Mouse (Mus musculus): ENCODE data around the gene Cbx2. TPM values are rescaled to one million over a fixed set of nuclear protein-coding genes. Genes with fewer than 3 reads are reported as not detected.

The Cbx2 gene
- polyA plus RNA-seq, 1 experiment from 2014 or later: 16.5 TPM

GRCm38 (mm10) chr11:119007461-119008456, 15.0 kb upstream of the Cbx2 start:
- 19% methylated on average over 21 of the region's 21 CpGs for WGBS
- Histone ChIP-seq H3K27me3 (ENCODE audit: control insufficient read depth, insufficient read depth, low read length) (no peaks in the 10 kb centered on the region), H3K4me1 (ENCODE audit: control insufficient read depth, insufficient read depth, low read length) (no peaks in the 10 kb centered on the region), H3K9me3 (replicated peaks; ENCODE audit: control insufficient read depth, low read length) (no peaks in the 10 kb centered on the region), H3K27ac (ENCODE audit: low read length) (no peak overlapping the region), H3K9ac (ENCODE audit: low read length) (peak overlapping the region; percentile 50), H3K36me3 (ENCODE audit: control insufficient read depth, insufficient read depth, low read length) (no peaks in the 10 kb centered on the region), H3K4me2 (ENCODE audit: low read depth, low read length) (peak overlapping the region; percentile 46), H3K4me3 (replicated peaks; ENCODE audit: low read length) (peak overlapping the region; percentile 37)
- peak; percentile 90; the same call in 1 of the 2 replicates for ATAC-seq (ENCODE audit: insufficient read depth, low FRiP score)

DNA sequence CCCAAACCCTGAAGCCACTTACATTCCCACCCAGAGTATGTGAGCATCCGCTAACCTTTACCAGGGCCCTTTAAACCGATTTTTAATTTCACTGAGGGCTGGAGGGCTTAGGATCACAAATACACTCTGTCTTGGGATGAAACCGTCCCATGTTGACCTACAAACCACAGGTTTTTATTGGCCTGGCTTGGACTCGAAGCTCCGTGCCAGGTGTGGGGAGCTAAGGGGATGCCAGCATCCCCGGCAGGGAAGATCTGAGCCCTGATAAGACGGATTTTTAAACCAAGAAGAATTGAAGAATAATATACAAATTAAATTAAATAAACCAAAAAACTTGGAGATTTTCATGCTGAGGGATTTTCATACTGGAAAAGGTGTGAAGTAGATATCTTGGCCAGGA, 8.3 kb upstream of the Cbx2 start:
- 74% methylated on average over 7 of the region's 7 CpGs for WGBS
- no peaks in the 10 kb centered on the region for H3K9me3 ChIP-seq (replicated peaks; ENCODE audit: control insufficient read depth, low read length)
- H3K36me3 ChIP-seq (ENCODE audit: control insufficient read depth, insufficient read depth, low read length): no peaks in the 10 kb centered on the region
- H3K4me1 ChIP-seq (ENCODE audit: control insufficient read depth, insufficient read depth, low read length): no peaks in the 10 kb centered on the region
- no peaks in the 10 kb centered on the region for H3K27me3 ChIP-seq (ENCODE audit: control insufficient read depth, insufficient read depth, low read length)
- no peak overlapping the region for H3K9ac ChIP-seq (ENCODE audit: low read length)
- no peak overlapping the region for H3K4me3 ChIP-seq (replicated peaks; ENCODE audit: low read length)
- no peak for ATAC-seq (ENCODE audit: insufficient read depth, low FRiP score)
- H3K4me2 ChIP-seq (ENCODE audit: low read depth, low read length): no peak overlapping the region
- H3K27ac ChIP-seq (ENCODE audit: low read length): no peak overlapping the region

GRCm38 (mm10) chr11:119017506-119017905, 5.3 kb upstream of the Cbx2 start:
- Histone ChIP-seq H3K4me3 (replicated peaks; ENCODE audit: low read length) (no peak overlapping the region), H3K4me1 (ENCODE audit: control insufficient read depth, insufficient read depth, low read length) (peaks cover 9% of the 10 kb centered on the region; the same call in 1 of the 2 replicates), H3K27ac (ENCODE audit: low read length) (no peak overlapping the region), H3K4me2 (ENCODE audit: low read depth, low read length) (no peak overlapping the region), H3K27me3 (ENCODE audit: control insufficient read depth, insufficient read depth, low read length) (peaks cover 9% of the 10 kb centered on the region; the same call in 1 of the 2 replicates), H3K9ac (ENCODE audit: low read length) (no peak overlapping the region), H3K36me3 (ENCODE audit: control insufficient read depth, insufficient read depth, low read length) (no peaks in the 10 kb centered on the region), H3K9me3 (replicated peaks; ENCODE audit: control insufficient read depth, low read length) (no peaks in the 10 kb centered on the region)
- WGBS: 71% methylated on average over 7 of the region's 7 CpGs
- no peak for ATAC-seq (ENCODE audit: insufficient read depth, low FRiP score)

DNA sequence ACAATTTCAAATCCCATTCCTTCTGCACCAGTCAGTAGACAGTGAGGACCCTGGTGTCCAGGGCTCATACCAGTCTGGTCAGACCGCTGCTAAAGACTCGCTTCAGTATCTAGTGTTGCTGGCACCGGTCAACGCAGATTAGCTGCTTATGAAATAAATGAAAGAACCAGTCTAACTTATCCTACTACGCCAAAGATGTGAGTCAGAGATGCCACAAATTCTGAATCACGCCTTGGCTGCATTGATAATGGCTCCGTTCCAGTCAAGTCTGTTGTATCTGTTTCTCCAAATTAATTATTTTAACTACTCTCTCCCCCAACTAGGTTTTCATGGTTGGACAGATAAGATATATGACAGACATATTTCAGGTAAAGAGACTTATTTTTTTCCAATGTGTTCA, 1.6 kb upstream of the Cbx2 start:
- peaks cover 36% of the 10 kb centered on the region for H3K4me1 ChIP-seq (ENCODE audit: control insufficient read depth, insufficient read depth, low read length)
- ATAC-seq (ENCODE audit: insufficient read depth, low FRiP score): no peak
- 77% methylated on average over 7 of the region's 7 CpGs for WGBS
- H3K9me3 ChIP-seq (replicated peaks; ENCODE audit: control insufficient read depth, low read length): no peaks in the 10 kb centered on the region
- no peak overlapping the region for H3K27ac ChIP-seq (ENCODE audit: low read length)
- H3K27me3 ChIP-seq (ENCODE audit: control insufficient read depth, insufficient read depth, low read length): peaks cover 9% of the 10 kb centered on the region; the same call in 1 of the 2 replicates
- no peaks in the 10 kb centered on the region for H3K36me3 ChIP-seq (ENCODE audit: control insufficient read depth, insufficient read depth, low read length)
- no peak overlapping the region for H3K4me2 ChIP-seq (ENCODE audit: low read depth, low read length)
- H3K9ac ChIP-seq (ENCODE audit: low read length): no peak overlapping the region
- H3K4me3 ChIP-seq (replicated peaks; ENCODE audit: low read length): no peak overlapping the region

DNA sequence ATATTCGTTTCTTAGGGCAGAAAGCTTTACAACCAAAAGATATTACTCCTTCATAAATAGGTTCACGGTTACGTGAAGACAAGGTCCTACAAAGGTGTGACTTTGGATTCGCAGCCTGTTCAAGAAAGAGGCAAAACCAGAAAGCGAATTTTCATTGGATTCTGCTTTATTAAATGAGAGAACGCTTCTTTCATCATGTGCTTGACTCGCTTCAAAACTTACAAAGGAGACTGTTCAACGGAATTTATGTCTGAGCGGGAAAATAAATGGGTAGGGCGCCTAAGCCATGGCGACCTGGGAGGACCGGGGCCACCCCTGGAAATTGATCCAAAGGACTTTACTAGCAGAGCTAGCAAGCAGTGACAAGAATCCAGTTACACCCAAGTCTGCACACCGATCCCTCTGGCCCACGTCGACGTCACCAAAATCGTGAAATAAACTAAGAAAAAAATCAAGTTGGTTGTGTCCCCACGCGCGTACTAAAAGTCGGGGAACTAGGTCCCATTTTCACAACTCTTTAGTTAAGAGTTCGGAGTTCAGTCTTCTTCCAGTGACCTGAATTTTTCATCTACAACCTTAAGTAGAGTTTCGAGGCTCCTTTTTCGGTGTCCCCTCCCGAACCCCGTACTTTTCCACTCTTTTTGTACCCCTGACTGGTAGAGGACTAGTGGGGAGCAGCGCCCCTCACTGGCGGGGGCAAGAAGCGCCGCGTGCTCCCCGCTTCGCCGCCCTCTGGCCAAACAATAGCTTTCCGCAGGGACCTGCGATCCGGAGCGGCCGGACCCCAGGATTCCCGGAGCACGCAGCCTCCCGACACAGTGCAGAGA, 481 bp upstream of the Cbx2 start:
- peak overlapping the region; percentile 85 for H3K4me3 ChIP-seq (replicated peaks; ENCODE audit: low read length)
- whole genome bisulfite sequencing: 4% methylated on average over 42 of the region's 42 CpGs
- peaks cover 9% of the 10 kb centered on the region; the same call in 1 of the 2 replicates for H3K27me3 ChIP-seq (ENCODE audit: control insufficient read depth, insufficient read depth, low read length)
- peaks cover 42% of the 10 kb centered on the region for H3K4me1 ChIP-seq (ENCODE audit: control insufficient read depth, insufficient read depth, low read length)
- no peaks in the 10 kb centered on the region for H3K9me3 ChIP-seq (replicated peaks; ENCODE audit: control insufficient read depth, low read length)
- H3K27ac ChIP-seq (ENCODE audit: low read length): peak overlapping the region; percentile 26; the same call in 1 of the 2 replicates
- H3K4me2 ChIP-seq (ENCODE audit: low read depth, low read length): peak overlapping the region; percentile 91
- peaks cover 8% of the 10 kb centered on the region; the same call in 1 of the 2 replicates for H3K36me3 ChIP-seq (ENCODE audit: control insufficient read depth, insufficient read depth, low read length)
- peak overlapping the region; percentile 85 for H3K9ac ChIP-seq (ENCODE audit: low read length)
- ATAC-seq (ENCODE audit: insufficient read depth, low FRiP score): no peak

DNA sequence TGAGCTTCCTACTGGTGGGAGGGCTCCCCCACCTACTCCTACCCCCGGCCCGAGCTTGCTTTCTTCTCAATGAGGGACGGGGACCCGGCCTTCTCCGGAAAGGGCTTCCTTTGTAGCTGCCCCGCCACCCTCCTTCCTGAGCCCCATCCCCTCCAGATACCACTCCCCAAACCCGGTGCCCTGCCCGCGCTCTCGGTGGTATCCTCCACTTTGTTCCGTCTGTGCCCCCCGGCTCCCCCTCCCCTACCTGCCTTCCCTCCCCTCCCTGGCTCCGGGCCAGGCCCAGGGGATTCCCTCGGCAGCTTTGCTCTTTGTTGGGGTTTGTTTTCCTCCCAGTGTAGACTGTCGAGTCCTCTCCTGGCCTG, 836 bp downstream of the Cbx2 start:
- H3K4me3 ChIP-seq (replicated peaks; ENCODE audit: low read length): peak overlapping the region; percentile 85
- H3K4me1 ChIP-seq (ENCODE audit: control insufficient read depth, insufficient read depth, low read length): peaks cover 42% of the 10 kb centered on the region
- peaks cover 9% of the 10 kb centered on the region; the same call in 1 of the 2 replicates for H3K27me3 ChIP-seq (ENCODE audit: control insufficient read depth, insufficient read depth, low read length)
- no peaks in the 10 kb centered on the region for H3K9me3 ChIP-seq (replicated peaks; ENCODE audit: control insufficient read depth, low read length)
- H3K36me3 ChIP-seq (ENCODE audit: control insufficient read depth, insufficient read depth, low read length): peaks cover 8% of the 10 kb centered on the region; the same call in 1 of the 2 replicates
- 1% methylated on average over 15 of the region's 15 CpGs for WGBS
- peak overlapping the region; percentile 67 for H3K27ac ChIP-seq (ENCODE audit: low read length)
- peak overlapping the region; percentile 85 for H3K9ac ChIP-seq (ENCODE audit: low read length)
- no peak for ATAC-seq (ENCODE audit: insufficient read depth, low FRiP score)
- peak overlapping the region; percentile 91 for H3K4me2 ChIP-seq (ENCODE audit: low read depth, low read length)

GRCm38 (mm10) chr11:119024260-119024659, 1.5 kb downstream of the Cbx2 start:
- peaks cover 9% of the 10 kb centered on the region; the same call in 1 of the 2 replicates for H3K27me3 ChIP-seq (ENCODE audit: control insufficient read depth, insufficient read depth, low read length)
- no peaks in the 10 kb centered on the region for H3K9me3 ChIP-seq (replicated peaks; ENCODE audit: control insufficient read depth, low read length)
- 9% methylated on average over 7 of the region's 7 CpGs for WGBS
- H3K4me2 ChIP-seq (ENCODE audit: low read depth, low read length): peak overlapping the region; percentile 91
- no peak for ATAC-seq (ENCODE audit: insufficient read depth, low FRiP score)
- H3K36me3 ChIP-seq (ENCODE audit: control insufficient read depth, insufficient read depth, low read length): peaks cover 8% of the 10 kb centered on the region; the same call in 1 of the 2 replicates
- H3K27ac ChIP-seq (ENCODE audit: low read length): 0 out of 2 replicates have a peak overlapping the region, but pooled peaks have one; percentile 67
- peaks cover 42% of the 10 kb centered on the region for H3K4me1 ChIP-seq (ENCODE audit: control insufficient read depth, insufficient read depth, low read length)
- H3K9ac ChIP-seq (ENCODE audit: low read length): peak overlapping the region; percentile 85
- peak overlapping the region; percentile 85 for H3K4me3 ChIP-seq (replicated peaks; ENCODE audit: low read length)

GRCm38 (mm10) chr11:119026203-119026602, 3.4 kb downstream of the Cbx2 start:
- peaks cover 42% of the 10 kb centered on the region for H3K4me1 ChIP-seq (ENCODE audit: control insufficient read depth, insufficient read depth, low read length)
- H3K36me3 ChIP-seq (ENCODE audit: control insufficient read depth, insufficient read depth, low read length): peaks cover 8% of the 10 kb centered on the region; the same call in 1 of the 2 replicates
- H3K4me3 ChIP-seq (replicated peaks; ENCODE audit: low read length): no peak overlapping the region
- no peak overlapping the region for H3K27ac ChIP-seq (ENCODE audit: low read length)
- H3K4me2 ChIP-seq (ENCODE audit: low read depth, low read length): no peak overlapping the region; the same call in 1 of the 2 replicates
- H3K27me3 ChIP-seq (ENCODE audit: control insufficient read depth, insufficient read depth, low read length): peaks cover 4% of the 10 kb centered on the region; the same call in 1 of the 2 replicates
- 47% methylated on average over 12 of the region's 12 CpGs for whole genome bisulfite sequencing
- no peaks in the 10 kb centered on the region for H3K9me3 ChIP-seq (replicated peaks; ENCODE audit: control insufficient read depth, low read length)
- H3K9ac ChIP-seq (ENCODE audit: low read length): no peak overlapping the region; the same call in 1 of the 2 replicates
- no peak for ATAC-seq (ENCODE audit: insufficient read depth, low FRiP score)

All from stomach, embryonic 16.5 days (tissue).